Mouse (Mus musculus): ENCODE measurements around the gene Clec10a. TPM values are rescaled to one million over a fixed set of nuclear protein-coding genes. Genes with fewer than 3 reads are reported as not detected.

Clec10a gene
- polyA plus RNA-seq, 1 experiment from 2014 or later: 2.1 TPM

Other genes with a start within 250 kb of the Clec10a start
- 77.6 and 86.6 TPM in 2 replicates for gene Gps2, start 242.3 kb upstream of the Clec10a start, polyA plus RNA-seq (2015; fragmentation: Nextera tagmentation; extraction: Ambion mirVana)
- 1,022 and 1,040 TPM in 2 replicates for gene Eif5a, start 234.2 kb upstream of the Clec10a start, polyA plus RNA-seq (2015; fragmentation: Nextera tagmentation; extraction: Ambion mirVana)
- gene Ybx2, start 220.4 kb upstream of the Clec10a start, polyA plus RNA-seq (2015; fragmentation: Nextera tagmentation; extraction: Ambion mirVana): 5.6 and 6.4 TPM in 2 replicates
- gene Slc2a4, start 208.0 kb upstream of the Clec10a start, polyA plus RNA-seq (2015; fragmentation: Nextera tagmentation; extraction: Ambion mirVana): 3.3 TPM in 2 replicates
- 0.58 and 0.59 TPM in 2 replicates for gene Cldn7, start 191.4 kb upstream of the Clec10a start, polyA plus RNA-seq (2015; fragmentation: Nextera tagmentation; extraction: Ambion mirVana)
- 22.5 and 25.4 TPM in 2 replicates for gene Ctdnep1, start 175.0 kb upstream of the Clec10a start, polyA plus RNA-seq (2015; fragmentation: Nextera tagmentation; extraction: Ambion mirVana)
- gene Elp5, start 173.7 kb upstream of the Clec10a start, polyA plus RNA-seq (2015; fragmentation: Nextera tagmentation; extraction: Ambion mirVana): 162 and 177 TPM in 2 replicates
- gene Gabarap, start 165.1 kb upstream of the Clec10a start, polyA plus RNA-seq (2015; fragmentation: Nextera tagmentation; extraction: Ambion mirVana): 495 and 507 TPM in 2 replicates
- 57.1 and 58.8 TPM in 2 replicates for gene Phf23, start 160.4 kb upstream of the Clec10a start, polyA plus RNA-seq (2015; fragmentation: Nextera tagmentation; extraction: Ambion mirVana)
- gene Dvl2, start 155.6 kb upstream of the Clec10a start, polyA plus RNA-seq (2015; fragmentation: Nextera tagmentation; extraction: Ambion mirVana): 30.4 and 31.0 TPM in 2 replicates
- gene Acadvl, start 140.8 kb upstream of the Clec10a start, polyA plus RNA-seq (2015; fragmentation: Nextera tagmentation; extraction: Ambion mirVana): 57.2 and 57.6 TPM in 2 replicates
- 27.8 and 30.4 TPM in 2 replicates for gene Dlg4, start 139.3 kb upstream of the Clec10a start, polyA plus RNA-seq (2015; fragmentation: Nextera tagmentation; extraction: Ambion mirVana)
- 3.7 and 3.8 TPM in 2 replicates for gene Asgr1, start 102.1 kb upstream of the Clec10a start, polyA plus RNA-seq (2015; fragmentation: Nextera tagmentation; extraction: Ambion mirVana)
- not detected in 2 replicates for gene Asgr2, start 63.6 kb upstream of the Clec10a start, polyA plus RNA-seq (2015; fragmentation: Nextera tagmentation; extraction: Ambion mirVana)
- 1.2 and 1.5 TPM in 2 replicates for gene Mgl2, start 25.9 kb upstream of the Clec10a start, polyA plus RNA-seq (2015; fragmentation: Nextera tagmentation; extraction: Ambion mirVana)
- gene Slc16a11, start 56.6 kb downstream of the Clec10a start, polyA plus RNA-seq (2015; fragmentation: Nextera tagmentation; extraction: Ambion mirVana): 6.4 and 8.6 TPM in 2 replicates
- gene Slc16a13, start 64.9 kb downstream of the Clec10a start, polyA plus RNA-seq (2015; fragmentation: Nextera tagmentation; extraction: Ambion mirVana): 14.2 and 15.0 TPM in 2 replicates
- gene Bcl6b, start 73.6 kb downstream of the Clec10a start, polyA plus RNA-seq (2015; fragmentation: Nextera tagmentation; extraction: Ambion mirVana): 5.3 and 5.6 TPM in 2 replicates
- gene 0610010K14Rik, start 81.7 kb downstream of the Clec10a start, polyA plus RNA-seq (2015; fragmentation: Nextera tagmentation; extraction: Ambion mirVana): 173 TPM in 2 replicates
- 13.0 and 14.1 TPM in 2 replicates for gene Gm21988, start 83.6 kb downstream of the Clec10a start, polyA plus RNA-seq (2015; fragmentation: Nextera tagmentation; extraction: Ambion mirVana)
- 351 and 366 TPM in 2 replicates for gene Rnasek, start 83.6 kb downstream of the Clec10a start, polyA plus RNA-seq (2015; fragmentation: Nextera tagmentation; extraction: Ambion mirVana)
- gene Alox12, start 99.2 kb downstream of the Clec10a start, polyA plus RNA-seq (2015; fragmentation: Nextera tagmentation; extraction: Ambion mirVana): 0.49 and 0.74 TPM in 2 replicates
- gene Alox12e, start 166.4 kb downstream of the Clec10a start, polyA plus RNA-seq (2015; fragmentation: Nextera tagmentation; extraction: Ambion mirVana): 0.22 TPM in 1 of 2 replicates, not detected in the other
- 0.06 TPM in 1 of 2 replicates, not detected in the other for gene Alox15, start 195.8 kb downstream of the Clec10a start, polyA plus RNA-seq (2015; fragmentation: Nextera tagmentation; extraction: Ambion mirVana)

Data from midbrain, embryonic 15.5 days (tissue).